Mouse (Mus musculus): Measurements from ENCODE around the gene Mkrn3.

Gene Mkrn3

GRCm38 (mm10) chr7:62419493-62420360, at the start of gene Mkrn3:
Gene Mkrn3, minus strand, starts transcription at chr7:62420139.
- DNase-seq (ENCODE audit: extremely low read depth, low read depth, low spot score) = peak; percentile 13

- DNase-seq (ENCODE audit: extremely low read depth, low read depth, low spot score) = no peak
Observed at GRCm38 (mm10) chr7:62463878-62464755, 44.2 kb upstream of the Mkrn3 start, which contains the start of gene Peg12. Gene Peg12, minus strand, starts transcription at chr7:62464510.

GRCm38 (mm10) chr7:62463007-62463877, 43.3 kb upstream of the Mkrn3 start:
- DNase-seq (ENCODE audit: extremely low read depth, low read depth, low spot score) = no peak

GRCm38 (mm10) chr7:62462229-62463006, 42.5 kb upstream of the Mkrn3 start:
- no peak for DNase-seq (ENCODE audit: extremely low read depth, low read depth, low spot score)

GRCm38 (mm10) chr7:62452353-62452752, 32.4 kb upstream of the Mkrn3 start:
- DNase-seq (ENCODE audit: extremely low read depth, low read depth, low spot score) = no peak

GRCm38 (mm10) chr7:62445431-62446165, 25.7 kb upstream of the Mkrn3 start:
- DNase-seq (ENCODE audit: extremely low read depth, low read depth, low spot score) = no peak

GRCm38 (mm10) chr7:62436394-62436793, 16.5 kb upstream of the Mkrn3 start:
- no peak for DNase-seq (ENCODE audit: extremely low read depth, low read depth, low spot score)

- no peak for DNase-seq (ENCODE audit: extremely low read depth, low read depth, low spot score)
Observed at GRCm38 (mm10) chr7:62433243-62433642, 13.3 kb upstream of the Mkrn3 start.

- no peak for DNase-seq (ENCODE audit: extremely low read depth, low read depth, low spot score)
Observed at GRCm38 (mm10) chr7:62428337-62428736, 8.4 kb upstream of the Mkrn3 start.

- no peak for DNase-seq (ENCODE audit: extremely low read depth, low read depth, low spot score)
Observed at GRCm38 (mm10) chr7:62423210-62423609, 3.3 kb upstream of the Mkrn3 start.

- no peak for DNase-seq (ENCODE audit: extremely low read depth, low read depth, low spot score)
Observed at GRCm38 (mm10) chr7:62420566-62420965, 627 bp upstream of the Mkrn3 start.

GRCm38 (mm10) chr7:62419105-62419492, 840 bp downstream of the Mkrn3 start:
- DNase-seq (ENCODE audit: extremely low read depth, low read depth, low spot score) = no peak

GRCm38 (mm10) chr7:62418346-62418745, 1.6 kb downstream of the Mkrn3 start:
- DNase-seq (ENCODE audit: extremely low read depth, low read depth, low spot score) = no peak

GRCm38 (mm10) chr7:62416173-62416572, 3.8 kb downstream of the Mkrn3 start:
- DNase-seq (ENCODE audit: extremely low read depth, low read depth, low spot score) = no peak

GRCm38 (mm10) chr7:62415222-62415621, 4.7 kb downstream of the Mkrn3 start:
- no peak for DNase-seq (ENCODE audit: extremely low read depth, low read depth, low spot score)

- DNase-seq (ENCODE audit: extremely low read depth, low read depth, low spot score) = no peak
Observed at GRCm38 (mm10) chr7:62407803-62408202, 12.1 kb downstream of the Mkrn3 start.

GRCm38 (mm10) chr7:62406573-62407050, 13.3 kb downstream of the Mkrn3 start:
- DNase-seq (ENCODE audit: extremely low read depth, low read depth, low spot score) = no peak

- DNase-seq (ENCODE audit: extremely low read depth, low read depth, low spot score) = no peak
Observed at GRCm38 (mm10) chr7:62392202-62392601, 27.7 kb downstream of the Mkrn3 start.

- DNase-seq (ENCODE audit: extremely low read depth, low read depth, low spot score) = no peak
Observed at GRCm38 (mm10) chr7:62388291-62388690, 31.6 kb downstream of the Mkrn3 start.
